In the genomic region with DNA sequence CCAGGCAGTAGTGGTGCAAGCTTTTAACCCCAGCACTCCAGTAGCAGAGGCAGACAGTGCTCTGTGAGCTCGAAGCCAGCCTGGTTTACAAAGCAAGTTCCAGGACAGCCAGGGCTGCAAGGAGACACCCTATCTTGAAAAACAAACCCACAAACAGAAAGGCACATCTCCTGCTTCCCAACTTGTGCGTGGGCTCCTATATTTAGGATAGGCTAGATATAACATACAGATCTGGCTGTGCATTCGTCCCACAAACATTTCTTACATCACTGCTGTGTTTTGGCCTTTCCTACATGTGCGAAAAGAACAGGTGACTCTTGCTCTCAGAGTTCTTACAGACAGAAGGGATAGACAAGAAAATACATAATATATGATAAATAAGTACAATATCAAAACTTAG, we compare ENCODE assay signal across 18 mouse cellular contexts. TPM values are rescaled to one million over a fixed set of nuclear protein-coding genes. Genes with fewer than 3 reads are reported as not detected.
A peak's percentile ranks its signal among the peaks of the same experiment; 100 is the strongest.
DNase-seq lines count a peak whose midpoint lies in the region; TF ChIP-seq lines count a peak whose summit lies in the region.
"Had no signal": no experiment of that assay in that cellular context is flagged by ENCODE, and none has a peak within 500 bp of the region (broad histone marks: within the 10 kb centered on the region; RNA-seq: fewer than 3 reads in every experiment).

No protein-coding gene starts in this region.

- H3K4me3 ChIP-seq in left cerebral cortex, adult 2 months = no peak overlapping the region
- H3K4me3 ChIP-seq: embryonic facial prominence, embryonic 10.5 days; embryonic facial prominence, embryonic 12.5 days; forebrain, embryonic 13.5 days; forebrain, embryonic 15.5 days had no signal

- intact Hi-C loops in left cerebral cortex, adult 2 months (cut with DNase I) = no loop called here
- intact Hi-C loops in left cerebral cortex, postnatal 4 days (cut with DNase I) = no loop called here

- TF ChIP-seq CTCF in left cerebral cortex, adult 2 months (IDR thresholded peaks at IDR 0.05) = no peak

- DNase-seq in frontal cortex, postnatal 10 days (ENCODE audit: low spot score in 2 of 2) = peak; percentile 2 to 4
- no peak for DNase-seq in frontal cortex, postnatal 14 days (ENCODE audit: low spot score in 2 of 2)
- no peak for DNase-seq in left cerebral cortex, adult 2 months (ENCODE audit: extremely low spot score in 1 of 2, low spot score in 2 of 2)
- DNase-seq in left cerebral cortex, postnatal 4 days = no peak
- peak; percentile 50 for DNase-seq in telencephalon, adult 2 months (ENCODE audit: low read depth, low spot score)
- no peak for DNase-seq in urinary bladder, postnatal 25 days (ENCODE audit: low spot score)
- DNase-seq: adrenal gland, adult 2 months; adrenal gland, postnatal 10 days; adrenal gland, postnatal 25 days; cerebellum, adult 11-12 months; cerebellum, adult 2 months; cerebellum, adult 9-10 months; cerebellum, postnatal 10 days; cerebellum, postnatal 25 days had no signal

- H3K27ac ChIP-seq in left cerebral cortex, adult 2 months = peak overlapping the region; percentile 67; the same call in 1 of the 2 replicates
- H3K27ac ChIP-seq: embryonic facial prominence, embryonic 10.5 days; embryonic facial prominence, embryonic 12.5 days; forebrain, embryonic 13.5 days; forebrain, embryonic 15.5 days had no signal

RNA-seq across cellular contexts. Expression of a gene that starts 10.3 kb away (rescaled TPM):
- 10 to 100 TPM; 36.6 to 40.8 TPM for total RNA-seq in left cerebral cortex, adult 2 months (2021)
- 10 to 100 TPM; 43.2 to 47.7 TPM for total RNA-seq in left cerebral cortex, postnatal 4 days (2021)

Comparison
In these comparisons a context has a peak if more than half of its experiments do, and no peak if none do; other contexts are left out.
1. DNase-seq: peak in frontal cortex, postnatal 10 days (2 of 2) and telencephalon, adult 2 months (single experiment); none in frontal cortex, postnatal 14 days (0 of 2), left cerebral cortex, adult 2 months (0 of 2), left cerebral cortex, postnatal 4 days (single experiment) and urinary bladder, postnatal 25 days (single experiment).